Mouse (Mus musculus): Measurements from ENCODE around the gene Pxn. TPM values are rescaled to one million over a fixed set of nuclear protein-coding genes. Genes with fewer than 3 reads are reported as not detected.
A peak's percentile ranks its signal among the peaks of the same experiment; 100 is the strongest.
"Not testable (repeated sequence)": the region's sequence is repeated elsewhere in the genome, so short reads cannot be mapped to it uniquely, and the experiment has no call there.

Gene Pxn
- total and polyA plus RNA-seq, 2 experiments from 2014 or later, result 18.0 to 41.0 TPM

- DNase-seq (ENCODE audit: low spot score) (no peak), ATAC-seq (no peak)
- Histone ChIP-seq H3K4me2 (ENCODE audit: low read depth, low read length) (no peak overlapping the region), H3K4me3 (ENCODE audit: low read length) (no peak overlapping the region), H3K9ac (replicated peaks; ENCODE audit: low read length) (no peak overlapping the region), H3K36me3 (ENCODE audit: insufficient read depth, low read length) (no peaks in the 10 kb centered on the region), H3K4me1 (ENCODE audit: insufficient read depth, low read length) (peaks cover under 1% of the 10 kb centered on the region; the same call in 1 of the 2 replicates), H3K27ac (peak overlapping the region; percentile 59), H3K27me3 (ENCODE audit: insufficient read depth, low read length) (no peaks in the 10 kb centered on the region), H3K9me3 (ENCODE audit: low read length) (no peaks in the 10 kb centered on the region)
- whole genome bisulfite sequencing, result 52% methylated on average over 20 of the region's 20 CpGs
- no peak for TF ChIP-seq CTCF (IDR thresholded peaks at IDR 0.05; ENCODE audit: low read depth)
These were observed 8.6 kb downstream of the Pxn start for GRCm38 (mm10) chr5:115514896-115515587.

DNA sequence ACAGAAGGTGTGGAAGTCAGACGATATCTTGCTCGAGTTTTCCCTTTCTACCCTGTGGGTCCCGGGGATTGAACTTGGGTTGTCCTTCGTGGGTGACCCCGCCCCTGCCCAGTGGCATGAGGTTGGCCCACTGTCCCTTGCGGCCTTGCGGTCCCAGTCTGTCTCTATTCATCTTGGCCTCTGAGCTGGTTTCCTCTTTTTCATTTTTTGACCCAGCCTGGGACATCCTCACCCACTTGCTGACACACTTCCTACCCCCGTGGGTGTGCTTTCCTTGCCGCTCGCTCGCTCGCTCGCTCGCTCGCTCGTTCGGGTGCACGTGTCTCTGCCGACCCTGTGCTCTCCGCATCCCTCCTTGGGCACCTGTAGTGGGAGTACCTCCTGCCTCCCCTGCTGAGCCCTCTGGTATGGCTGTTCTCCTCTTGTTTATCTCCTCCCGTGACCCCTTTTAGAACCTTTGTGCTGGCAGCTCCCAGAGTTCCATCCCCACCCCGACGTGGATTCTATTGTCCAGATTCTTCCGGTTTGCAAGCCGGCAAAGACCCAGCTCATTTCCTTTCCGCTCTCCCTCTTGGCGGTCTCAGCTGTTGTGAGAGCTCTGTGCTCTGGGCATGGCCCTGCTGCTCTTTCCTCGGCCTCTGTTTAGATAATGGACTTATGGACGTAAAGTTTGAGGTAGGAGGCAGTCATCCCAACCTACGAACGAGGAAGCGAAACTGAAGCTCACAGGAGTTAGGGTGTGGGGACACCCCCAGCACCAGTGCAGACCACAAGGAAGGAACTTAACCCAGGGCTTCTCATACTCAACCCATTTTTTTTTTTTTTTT is 9.8 kb downstream of the Pxn start:
- Histone ChIP-seq H3K9me3 (ENCODE audit: low read length) (no peaks in the 10 kb centered on the region), H3K27me3 (ENCODE audit: insufficient read depth, low read length) (no peaks in the 10 kb centered on the region), H3K4me2 (ENCODE audit: low read depth, low read length) (no peak overlapping the region), H3K9ac (replicated peaks; ENCODE audit: low read length) (no peak overlapping the region), H3K27ac (peak overlapping the region; percentile 3; the same call in 1 of the 2 replicates), H3K36me3 (ENCODE audit: insufficient read depth, low read length) (no peaks in the 10 kb centered on the region), H3K4me1 (ENCODE audit: insufficient read depth, low read length) (no peaks in the 10 kb centered on the region), H3K4me3 (ENCODE audit: low read length) (no peak overlapping the region)
- 79% methylated on average over 32 of the region's 32 CpGs for WGBS
- ATAC-seq (no peak), DNase-seq (ENCODE audit: low spot score) (no peak)
- TF ChIP-seq CTCF (IDR thresholded peaks at IDR 0.05; ENCODE audit: low read depth), result no peak

DNA sequence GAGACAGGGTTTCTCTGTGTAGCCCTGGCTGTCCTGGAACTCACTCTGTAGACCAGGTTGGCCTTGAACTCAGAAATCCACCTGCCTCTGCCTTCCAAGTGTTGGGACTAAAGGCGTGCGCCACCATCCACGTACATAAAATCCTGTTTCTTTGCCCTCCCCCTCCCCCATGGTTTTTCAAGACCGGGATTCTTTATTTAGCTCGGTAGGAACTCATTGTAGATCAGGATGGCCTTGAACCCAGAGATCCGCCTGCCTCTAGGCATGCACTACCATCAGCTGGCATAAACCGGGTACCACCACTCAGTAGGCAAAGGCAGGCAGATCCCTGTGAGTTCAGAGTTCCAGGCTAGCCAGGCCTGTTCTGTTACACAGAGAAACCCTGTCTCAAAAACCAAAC is 10.4 kb downstream of the Pxn start:
- 88% methylated on average over 7 of the region's 7 CpGs for WGBS
- no peak for DNase-seq (ENCODE audit: low spot score)
- ATAC-seq, result no peak
- Histone ChIP-seq H3K4me2 (ENCODE audit: low read depth, low read length) (no peak overlapping the region), H3K27ac (no peak overlapping the region), H3K36me3 (ENCODE audit: insufficient read depth, low read length) (no peaks in the 10 kb centered on the region), H3K4me1 (ENCODE audit: insufficient read depth, low read length) (no peaks in the 10 kb centered on the region), H3K9ac (replicated peaks; ENCODE audit: low read length) (no peak overlapping the region), H3K9me3 (ENCODE audit: low read length) (no peaks in the 10 kb centered on the region), H3K4me3 (ENCODE audit: low read length) (no peak overlapping the region), H3K27me3 (ENCODE audit: insufficient read depth, low read length) (no peaks in the 10 kb centered on the region)
- TF ChIP-seq CTCF (IDR thresholded peaks at IDR 0.05; ENCODE audit: low read depth), result no peak

- Histone ChIP-seq H3K9me3 (ENCODE audit: low read length) (no peaks in the 10 kb centered on the region), H3K36me3 (ENCODE audit: insufficient read depth, low read length) (no peaks in the 10 kb centered on the region), H3K4me2 (ENCODE audit: low read depth, low read length) (no peak overlapping the region), H3K9ac (replicated peaks; ENCODE audit: low read length) (no peak overlapping the region), H3K27ac (no peak overlapping the region), H3K4me1 (ENCODE audit: insufficient read depth, low read length) (no peaks in the 10 kb centered on the region), H3K4me3 (ENCODE audit: low read length) (no peak overlapping the region), H3K27me3 (ENCODE audit: insufficient read depth, low read length) (no peaks in the 10 kb centered on the region)
- 94% methylated on average over 9 of the region's 9 CpGs for WGBS
- ATAC-seq (no peak), DNase-seq (ENCODE audit: low spot score) (no peak)
- no peak for TF ChIP-seq CTCF (IDR thresholded peaks at IDR 0.05; ENCODE audit: low read depth)
These were observed 11.0 kb downstream of the Pxn start for GRCm38 (mm10) chr5:115517501-115517900.

- not testable (repeated sequence) for H3K4me1 ChIP-seq (ENCODE audit: insufficient read depth, low read length); H3K4me3 ChIP-seq (ENCODE audit: low read length); H3K9me3 ChIP-seq (ENCODE audit: low read length); H3K4me2 ChIP-seq (ENCODE audit: low read depth, low read length); H3K27ac ChIP-seq; H3K27me3 ChIP-seq (ENCODE audit: insufficient read depth, low read length); ATAC-seq; H3K36me3 ChIP-seq (ENCODE audit: insufficient read depth, low read length); H3K9ac ChIP-seq (replicated peaks; ENCODE audit: low read length); DNase-seq (ENCODE audit: low spot score)
- WGBS, result 94% methylated on average over 8 of the region's 8 CpGs
These were observed 11.7 kb downstream of the Pxn start for GRCm38 (mm10) chr5:115518214-115518613.

GRCm38 (mm10) chr5:115520325-115520869 is 13.9 kb downstream of the Pxn start:
- H3K4me3 ChIP-seq (ENCODE audit: low read length), result no peak overlapping the region
- no peaks in the 10 kb centered on the region for H3K36me3 ChIP-seq (ENCODE audit: insufficient read depth, low read length)
- no peak for DNase-seq (ENCODE audit: low spot score)
- no peaks in the 10 kb centered on the region for H3K27me3 ChIP-seq (ENCODE audit: insufficient read depth, low read length)
- H3K4me1 ChIP-seq (ENCODE audit: insufficient read depth, low read length), result 0 out of 2 replicates have a peak, but pooled peaks cover 4% of the 10 kb centered on the region
- no peaks in the 10 kb centered on the region for H3K9me3 ChIP-seq (ENCODE audit: low read length)
- WGBS, result 70% methylated on average over 21 of the region's 21 CpGs
- no peak for TF ChIP-seq CTCF (IDR thresholded peaks at IDR 0.05; ENCODE audit: low read depth)
- H3K9ac ChIP-seq (replicated peaks; ENCODE audit: low read length), result no peak overlapping the region
- no peak overlapping the region for H3K4me2 ChIP-seq (ENCODE audit: low read depth, low read length)
- H3K27ac ChIP-seq, result peak overlapping the region; percentile 54; the same call in 1 of the 2 replicates
- 0 out of 2 replicates have a peak, but pooled peaks have one; percentile 18 for ATAC-seq

Data from hindbrain, postnatal 0 days (tissue).